Mouse (Mus musculus): Measurements from ENCODE around the gene Cblb.

- TF ChIP-seq CTCF (IDR thresholded peaks at IDR 0.05; ENCODE audit: extremely low read depth, insufficient read depth, low read length) = no peak
- TF ChIP-seq POLR2A (IDR thresholded peaks at IDR 0.05; ENCODE audit: extremely low read depth, insufficient read depth, low read length) = no peak
Observed at GRCm38 (mm10) chr16:52044985-52045384, 14.0 kb downstream of the Cblb start.

Data from cortical plate, adult 2 months (tissue).